Mouse (Mus musculus) neutrophil, adult 59 days (primary cell): ENCODE data around the gene Fadd. TPM values are rescaled to one million over a fixed set of nuclear protein-coding genes. Genes with fewer than 3 reads are reported as not detected.

Source experiments
- total RNA-seq, 2 experiments: library from RNA; stranded (reverse); gene quantifications; 1 replicate in 1 of 2; 2 replicates in 1 of 2; pipeline ENCODE4 v1.2.4; 2023

The Fadd gene
- total RNA-seq: 1 to 10 TPM; 4.5 to 5.2 TPM

DNA sequence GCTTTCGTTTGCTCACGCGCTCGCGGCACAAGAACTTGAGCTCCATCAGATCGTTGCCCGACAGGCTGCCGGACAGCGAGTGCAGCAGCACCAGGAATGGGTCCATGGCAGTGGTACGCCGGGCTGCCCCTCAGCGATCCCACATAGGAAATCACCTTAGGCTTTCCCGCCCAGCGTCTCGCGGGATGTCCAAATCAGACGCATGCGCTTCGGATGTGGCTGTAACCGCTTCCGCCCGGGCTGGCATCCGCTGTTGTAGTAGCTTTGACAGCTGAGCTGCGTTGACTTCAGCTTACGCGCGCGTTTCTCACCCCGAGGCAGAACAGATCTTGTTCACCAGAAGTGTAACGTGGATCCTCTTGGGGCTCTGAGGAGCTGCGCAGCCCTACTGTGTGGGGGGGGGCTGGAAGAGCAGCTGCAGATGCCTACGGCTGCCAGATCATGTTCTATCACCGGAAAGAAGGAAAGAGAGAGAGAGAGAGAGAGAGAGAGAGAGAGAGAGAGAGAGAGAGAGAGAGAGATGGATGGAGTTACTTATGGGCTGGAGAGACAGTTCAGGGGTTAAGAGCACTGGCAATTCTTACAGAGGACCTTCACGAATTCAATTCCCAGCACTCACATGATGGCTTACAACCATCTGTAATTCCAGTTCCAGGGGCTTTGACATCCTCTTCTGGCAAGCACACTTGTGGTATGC, at the start of gene Fadd:
Gene Fadd, minus strand, starts transcription at position 180 of the 697 bp plus-strand sequence.

DNA sequence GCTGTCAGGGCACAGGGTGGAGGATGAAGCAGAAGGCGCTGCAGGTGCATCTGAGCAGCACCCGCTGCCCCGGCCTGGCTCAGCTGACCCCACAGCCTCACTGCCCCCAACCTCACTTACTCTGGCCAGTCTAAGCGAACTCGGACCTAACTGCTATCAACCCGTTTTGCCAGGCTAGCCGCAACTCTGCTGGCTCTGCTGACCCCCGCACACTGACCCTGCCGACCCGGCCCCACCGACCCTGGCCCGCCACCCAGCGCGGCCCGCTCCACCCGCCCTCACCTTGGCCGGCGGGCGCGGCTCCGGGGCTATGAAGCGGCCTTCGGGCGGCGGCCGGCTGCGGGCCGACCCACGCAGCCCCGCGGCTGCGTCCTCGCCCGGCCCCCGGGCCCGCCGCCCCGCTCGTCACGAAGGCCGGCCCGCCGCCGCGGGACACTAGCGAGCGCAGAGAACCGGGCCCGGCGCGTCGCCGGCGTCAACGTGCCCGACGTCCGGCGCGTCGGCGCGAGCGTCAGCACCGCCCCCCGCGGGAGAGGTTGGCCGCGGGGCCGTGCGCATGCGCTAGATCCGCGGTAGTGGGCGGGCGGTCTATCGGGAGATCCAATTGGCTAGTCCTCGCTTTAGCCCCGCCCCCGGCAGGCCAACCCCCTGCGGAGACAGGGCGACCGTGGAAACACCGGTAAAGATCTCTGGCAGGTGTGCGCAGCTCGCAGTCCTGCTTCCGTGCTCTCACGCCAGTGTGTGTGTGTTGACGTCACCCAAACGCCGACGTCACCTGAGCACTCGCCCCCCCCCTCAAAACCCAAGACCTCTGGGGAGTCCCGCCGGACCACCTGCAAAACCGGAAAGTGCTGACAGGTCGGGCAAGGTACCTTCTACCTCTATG, 28.8 kb downstream of the Fadd start, which contains the start of gene Ppfia1:
Gene Ppfia1, minus strand, starts transcription at position 493 of the 886 bp plus-strand sequence.

Other genes with a start within 250 kb of the Fadd start
- 1 to 10 TPM; 1.1 to 5.1 TPM for gene Cttn, start 111.5 kb downstream of the Fadd start, total RNA-seq
- 10 to 100 TPM; 33.6 to 38.8 TPM for gene Ppfia1, start 28.7 kb downstream of the Fadd start, total RNA-seq
- gene Ano1, start 169.5 kb upstream of the Fadd start, total RNA-seq: under 1 TPM in 1 of 2 experiments, not detected in 1; 0.13 TPM